Mouse (Mus musculus) sigmoid colon, adult 10 weeks (tissue): Measurements from ENCODE around the gene Snx11. TPM values are rescaled to one million over a fixed set of nuclear protein-coding genes. Genes with fewer than 3 reads are reported as not detected.

Experiments
- polyA plus RNA-seq: library from polyadenylated mRNA; stranded (reverse); fragments of 350-450 nt; fragmentation: Illumina TruSeq; extraction: RNeasy Lipid Tissue Mini Kit (QIAGEN cat#74804); gene quantifications from one replicate; pipeline ENCODE4 v1.2.3, GENCODE M21; 2014; ENCODE audit warnings: low read depth, low replicate concordance

Snx11 gene
- 7.8 TPM for polyA plus RNA-seq

DNA sequence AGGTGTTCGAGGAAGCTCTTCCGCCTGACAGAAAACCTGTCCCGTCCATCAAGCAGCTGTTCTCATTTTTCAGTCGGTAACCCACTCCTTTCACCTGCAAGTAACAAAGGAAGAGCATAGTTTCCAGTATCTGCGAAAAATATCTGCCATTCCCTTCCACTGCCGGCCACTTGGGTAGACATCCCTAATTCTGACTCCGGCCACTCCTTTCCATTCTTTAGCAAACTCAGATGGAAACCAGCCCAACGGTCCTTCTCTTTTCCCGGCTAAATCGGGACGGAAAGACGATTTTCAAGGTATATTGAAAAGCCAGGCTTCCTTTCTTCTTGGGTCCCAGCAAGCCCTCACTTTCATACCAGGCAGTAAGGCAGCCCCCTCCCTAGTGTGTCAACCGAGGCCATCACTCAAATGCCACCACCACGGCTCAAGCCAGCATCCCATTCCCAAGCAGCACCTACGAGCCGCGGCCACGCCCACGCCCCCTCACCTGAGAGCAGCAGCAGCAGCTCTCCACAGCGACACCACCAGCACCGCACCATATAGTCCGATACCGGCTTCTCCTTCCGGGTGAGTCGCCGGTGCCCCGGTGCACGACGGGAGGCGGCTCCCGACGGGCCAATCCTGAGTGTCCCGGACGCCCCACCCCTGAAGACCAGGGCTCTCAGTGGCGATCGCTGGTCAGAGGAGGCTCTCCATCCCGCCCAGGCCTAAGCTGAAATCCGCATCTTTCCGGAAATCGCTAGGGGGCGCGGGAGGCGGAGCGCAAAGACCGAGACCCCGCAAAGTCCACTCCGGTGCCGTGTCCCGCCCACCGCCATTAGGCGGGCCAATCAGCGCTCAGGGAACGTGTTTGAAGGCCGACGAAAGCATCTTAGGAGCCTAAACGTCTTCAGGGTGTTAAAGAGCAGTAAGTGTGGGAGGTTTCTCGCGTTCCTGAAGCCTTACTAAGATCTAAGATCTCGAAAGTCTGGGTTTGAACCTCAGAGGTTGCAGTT is at the start of gene Snx11:
Gene Snx11, minus strand, starts transcription at position 592 of the 995 bp plus-strand sequence.

DNA sequence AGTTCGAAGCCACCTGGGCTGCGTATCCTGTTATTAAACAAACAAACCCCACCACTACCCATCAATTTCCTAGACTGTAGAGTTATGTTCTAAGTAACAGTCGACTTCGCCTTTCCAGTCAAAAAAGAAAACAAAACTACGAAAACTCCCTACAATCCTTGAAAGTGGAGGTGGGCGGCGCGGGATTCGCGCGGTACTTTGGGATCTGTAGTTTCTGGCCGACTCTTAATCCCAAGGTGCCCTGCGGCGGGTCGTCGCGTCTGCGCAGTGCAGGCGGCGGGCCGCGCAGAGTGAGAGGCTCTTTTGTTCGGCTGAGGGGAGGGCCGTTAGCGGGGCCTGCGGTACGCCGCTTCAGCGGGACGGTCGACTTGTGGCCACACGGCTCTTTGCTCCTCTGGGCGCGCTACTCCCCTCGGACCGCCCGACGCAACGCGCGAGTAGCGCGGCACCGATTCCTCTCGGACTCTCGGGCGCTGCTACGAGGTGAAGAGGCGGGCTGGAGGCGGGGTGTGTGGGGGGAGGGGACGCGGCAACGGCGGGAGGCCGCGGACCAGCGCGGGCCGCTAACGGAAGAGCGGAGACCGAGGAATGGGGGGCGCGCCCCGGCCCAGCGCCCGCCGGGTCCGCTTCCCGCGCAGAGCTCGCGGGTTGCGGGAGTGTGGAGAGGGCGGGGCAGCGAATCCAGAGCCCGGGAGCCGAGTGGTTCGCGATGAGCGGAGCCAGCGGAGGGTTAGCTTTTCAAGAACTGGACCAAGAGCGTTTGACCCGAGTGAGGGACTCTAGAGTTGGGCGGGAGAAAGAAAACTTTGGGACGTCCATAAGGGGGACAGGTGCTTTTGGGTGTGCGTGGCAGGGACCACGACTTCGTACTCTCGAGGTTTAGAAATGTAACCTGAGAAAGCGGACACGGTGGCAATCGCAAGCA is 11.8 kb upstream of the Snx11 start, which contains the start of gene Cbx1:
Gene Cbx1, plus strand, starts transcription at position 257 of the 925 bp plus-strand sequence.

Other genes with a start within 250 kb of the Snx11 start
- 75.9 TPM for gene Cbx1, start 11.6 kb upstream of the Snx11 start, polyA plus RNA-seq
- gene Nfe2l1, start 52.4 kb upstream of the Snx11 start, polyA plus RNA-seq, result 35.3 TPM
- 7.0 TPM for gene Copz2, start 72.3 kb upstream of the Snx11 start, polyA plus RNA-seq
- 17.9 TPM for gene Cdk5rap3, start 138.9 kb upstream of the Snx11 start, polyA plus RNA-seq
- 77.5 TPM for gene Prr15l, start 150.5 kb upstream of the Snx11 start, polyA plus RNA-seq
- 13.9 TPM for gene Pnpo, start 166.4 kb upstream of the Snx11 start, polyA plus RNA-seq
- gene Sp2, start 205.4 kb upstream of the Snx11 start, polyA plus RNA-seq, result 4.5 TPM
- gene Sp6, start 235.8 kb upstream of the Snx11 start, polyA plus RNA-seq, result not detected